Mouse (Mus musculus): ENCODE results near the gene Usp25. TPM values are rescaled to one million over a fixed set of nuclear protein-coding genes. Genes with fewer than 3 reads are reported as not detected.

The Usp25 gene
- polyA plus RNA-seq, 1 experiment from 2014 or later, result 34.1 TPM

GRCm38 (mm10) chr16:77015380-77016346, 2.2 kb downstream of the Usp25 start:
- TF ChIP-seq CTCF (IDR thresholded peaks at IDR 0.05), result no peak
- ChIA-PET POLR2A (no interaction called here), CTCF (no interaction called here)
- H3K27me3 ChIP-seq, result peaks cover 18% of the 10 kb centered on the region
- in situ Hi-C loops (cut with MboI; ENCODE audit: low pct_unique_long_range_greater_than_20kb), result no loop called here
- no peak for ATAC-seq
- no peak for DNase-seq (ENCODE audit: low read depth, low spot score)

GRCm38 (mm10) chr16:77017931-77018330, 4.4 kb downstream of the Usp25 start:
- DNase-seq (ENCODE audit: low read depth, low spot score) (no peak), ATAC-seq (no peak)
- ChIA-PET CTCF (interaction anchor here (1.0 to 1.5 kb wide), 3 partner anchors 11 to 38 kb away, joined by 3 read pairs; no protein-coding TSS in a partner anchor), POLR2A (no interaction called here)
- TF ChIP-seq CTCF (IDR thresholded peaks at IDR 0.05), result no peak
- in situ Hi-C loops (cut with MboI; ENCODE audit: low pct_unique_long_range_greater_than_20kb), result no loop called here
- no peaks in the 10 kb centered on the region for H3K27me3 ChIP-seq

- TF ChIP-seq CTCF (IDR thresholded peaks at IDR 0.05), result no peak
- no peak for DNase-seq (ENCODE audit: low read depth, low spot score)
- ChIA-PET POLR2A (no interaction called here), CTCF (no interaction called here)
- ATAC-seq, result no peak
- no peaks in the 10 kb centered on the region for H3K27me3 ChIP-seq
- in situ Hi-C loops (cut with MboI; ENCODE audit: low pct_unique_long_range_greater_than_20kb), result no loop called here
Observed at GRCm38 (mm10) chr16:77020190-77020589, 6.7 kb downstream of the Usp25 start.

GRCm38 (mm10) chr16:77023627-77024379, 10.3 kb downstream of the Usp25 start:
- ChIA-PET CTCF (interaction anchor here (0.9 kb wide), 1 partner anchor 12 kb away, joined by 3 read pairs; no protein-coding TSS in a partner anchor), POLR2A (no interaction called here)
- in situ Hi-C loops (cut with MboI; ENCODE audit: low pct_unique_long_range_greater_than_20kb), result no loop called here
- no peaks in the 10 kb centered on the region for H3K27me3 ChIP-seq
- DNase-seq (ENCODE audit: low read depth, low spot score), result no peak
- TF ChIP-seq CTCF (IDR thresholded peaks at IDR 0.05), result no peak
- ATAC-seq, result peak; percentile 51

- ATAC-seq (no peak), DNase-seq (ENCODE audit: low read depth, low spot score) (no peak)
- POLR2A ChIA-PET, result interaction anchor here (0.5 kb wide), 1 partner anchor 32 kb away, joined by 3 read pairs; no protein-coding TSS in a partner anchor
- no peaks in the 10 kb centered on the region for H3K27me3 ChIP-seq
- CTCF ChIA-PET, result no interaction called here
- no peak for TF ChIP-seq CTCF (IDR thresholded peaks at IDR 0.05)
- in situ Hi-C loops (cut with MboI; ENCODE audit: low pct_unique_long_range_greater_than_20kb), result no loop called here
Observed at GRCm38 (mm10) chr16:77026099-77026498, 12.6 kb downstream of the Usp25 start.

GRCm38 (mm10) chr16:77026933-77027332, 13.4 kb downstream of the Usp25 start:
- ATAC-seq (no peak), DNase-seq (ENCODE audit: low read depth, low spot score) (no peak)
- CTCF ChIA-PET, result no interaction called here
- POLR2A ChIA-PET, result no interaction called here
- H3K27me3 ChIP-seq, result no peaks in the 10 kb centered on the region
- in situ Hi-C loops (cut with MboI; ENCODE audit: low pct_unique_long_range_greater_than_20kb), result no loop called here
- no peak for TF ChIP-seq CTCF (IDR thresholded peaks at IDR 0.05)

GRCm38 (mm10) chr16:77027976-77028686, 14.6 kb downstream of the Usp25 start:
- in situ Hi-C loops (cut with MboI; ENCODE audit: low pct_unique_long_range_greater_than_20kb), result no loop called here
- no peak for ATAC-seq
- ChIA-PET POLR2A (interaction anchor here (0.7 kb wide), 1 partner anchor 72 kb away, joined by 5 read pairs; no protein-coding TSS in a partner anchor), CTCF (interaction anchor here (0.9 kb wide), 1 partner anchor 10 kb away, joined by 3 read pairs; no protein-coding TSS in a partner anchor)
- DNase-seq (ENCODE audit: low read depth, low spot score), result no peak
- TF ChIP-seq CTCF (IDR thresholded peaks at IDR 0.05), result no peak
- H3K27me3 ChIP-seq, result no peaks in the 10 kb centered on the region

GRCm38 (mm10) chr16:77028687-77029417, 15.3 kb downstream of the Usp25 start:
- ATAC-seq (no peak), DNase-seq (ENCODE audit: low read depth, low spot score) (no peak)
- ChIA-PET CTCF (interaction anchor here (0.9 to 1.3 kb wide), 2 partner anchors 10 to 11 kb away, joined by 3 to 5 read pairs; no protein-coding TSS in a partner anchor), POLR2A (interaction anchor here (0.7 kb wide), 1 partner anchor 73 kb away, joined by 5 read pairs; no protein-coding TSS in a partner anchor)
- H3K27me3 ChIP-seq, result no peaks in the 10 kb centered on the region
- in situ Hi-C loops (cut with MboI; ENCODE audit: low pct_unique_long_range_greater_than_20kb), result no loop called here
- TF ChIP-seq CTCF (IDR thresholded peaks at IDR 0.05), result no peak

- TF ChIP-seq CTCF (IDR thresholded peaks at IDR 0.05), result no peak
- in situ Hi-C loops (cut with MboI; ENCODE audit: low pct_unique_long_range_greater_than_20kb), result no loop called here
- DNase-seq (ENCODE audit: low read depth, low spot score) (no peak), ATAC-seq (no peak)
- POLR2A ChIA-PET, result no interaction called here
- H3K27me3 ChIP-seq, result no peaks in the 10 kb centered on the region
- CTCF ChIA-PET, result no interaction called here
Observed at GRCm38 (mm10) chr16:77030435-77030834, 16.9 kb downstream of the Usp25 start.

GRCm38 (mm10) chr16:77034329-77034728, 20.8 kb downstream of the Usp25 start:
- ChIA-PET POLR2A (no interaction called here), CTCF (no interaction called here)
- no peaks in the 10 kb centered on the region for H3K27me3 ChIP-seq
- no peak for TF ChIP-seq CTCF (IDR thresholded peaks at IDR 0.05)
- in situ Hi-C loops (cut with MboI; ENCODE audit: low pct_unique_long_range_greater_than_20kb), result no loop called here
- DNase-seq (ENCODE audit: low read depth, low spot score) (no peak), ATAC-seq (peak; percentile 47)

Data from Patski (cell line).